Mouse (Mus musculus): ENCODE data around the gene Srrm4. TPM values are rescaled to one million over a fixed set of nuclear protein-coding genes. Genes with fewer than 3 reads are reported as not detected.

Gene Srrm4
- total and polyA plus RNA-seq, 2 experiments from 2014 or later = 0.93 to 1.1 TPM

DNA sequence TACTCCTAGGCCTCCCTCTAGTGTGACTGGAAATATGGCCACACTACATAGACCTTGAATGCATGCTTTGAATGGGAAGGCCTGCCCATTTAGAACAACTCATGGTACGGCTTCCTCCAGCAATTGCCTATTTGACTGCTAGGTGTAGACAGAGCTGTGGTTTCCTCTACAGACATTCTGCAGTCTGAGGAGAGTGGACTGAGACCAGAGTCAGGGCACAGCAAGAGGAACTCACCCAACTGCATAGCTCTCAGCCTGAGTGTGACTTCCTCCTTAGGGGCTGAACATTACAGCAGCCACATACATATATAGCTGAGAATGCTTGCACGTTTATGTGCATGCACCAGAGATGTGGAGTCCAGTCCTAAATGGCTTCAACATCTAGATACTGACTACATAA lies 94.9 kb downstream of the Srrm4 start:
- H3K4me1 ChIP-seq (ENCODE audit: control insufficient read depth, insufficient read depth) = 0 out of 2 replicates have a peak, but pooled peaks cover 7% of the 10 kb centered on the region
- H3K27me3 ChIP-seq (ENCODE audit: control insufficient read depth, insufficient read depth, low read length) = peaks cover 10% of the 10 kb centered on the region
- no peak overlapping the region for H3K27ac ChIP-seq (ENCODE audit: low read depth)
- no peaks in the 10 kb centered on the region for H3K9me3 ChIP-seq (replicated peaks; ENCODE audit: control insufficient read depth, low read length)
- no peak overlapping the region for H3K9ac ChIP-seq (replicated peaks; ENCODE audit: low read depth, low read length)
- no peak overlapping the region for H3K4me2 ChIP-seq (ENCODE audit: low read depth, low read length)
- no peak overlapping the region for H3K4me3 ChIP-seq (ENCODE audit: low read depth, low read length)
- ATAC-seq (ENCODE audit: insufficient read depth, low read depth) = no peak
- DNase-seq (ENCODE audit: low spot score) = no peak
- TF ChIP-seq EP300 (IDR thresholded peaks at IDR 0.05; ENCODE audit: low read depth) = no peak
- no peak for TF ChIP-seq CTCF (IDR thresholded peaks at IDR 0.05; ENCODE audit: low read depth)
- 60% methylated on average over 2 of the region's 2 CpGs for WGBS
- H3K36me3 ChIP-seq (replicated peaks; ENCODE audit: control insufficient read depth, insufficient read depth, low read length) = no peaks in the 10 kb centered on the region

DNA sequence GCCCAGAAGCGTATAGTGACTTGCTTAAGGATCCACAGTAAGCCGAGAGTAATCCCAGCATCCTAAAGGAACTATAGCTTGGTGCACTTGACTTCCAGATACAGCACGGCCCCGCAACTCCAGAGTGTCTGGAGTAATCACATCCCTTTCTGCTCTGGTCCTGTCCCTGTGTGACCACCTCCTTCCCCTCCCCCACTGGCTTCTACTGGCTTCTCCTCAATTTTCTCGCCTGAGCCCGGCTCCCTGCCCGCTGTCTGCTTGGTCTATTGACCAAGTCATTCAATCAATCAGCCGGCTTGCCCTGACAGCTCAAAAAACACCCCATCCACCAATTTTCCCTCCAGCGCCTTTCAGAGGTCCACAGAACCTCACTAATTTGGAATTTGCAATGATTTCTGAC lies 96.2 kb downstream of the Srrm4 start:
- DNase-seq (ENCODE audit: low spot score) = no peak
- Histone ChIP-seq H3K4me2 (ENCODE audit: low read depth, low read length) (no peak overlapping the region), H3K9me3 (replicated peaks; ENCODE audit: control insufficient read depth, low read length) (no peaks in the 10 kb centered on the region), H3K9ac (replicated peaks; ENCODE audit: low read depth, low read length) (no peak overlapping the region), H3K4me3 (ENCODE audit: low read depth, low read length) (no peak overlapping the region), H3K36me3 (replicated peaks; ENCODE audit: control insufficient read depth, insufficient read depth, low read length) (no peaks in the 10 kb centered on the region), H3K27me3 (ENCODE audit: control insufficient read depth, insufficient read depth, low read length) (peaks cover 10% of the 10 kb centered on the region), H3K4me1 (ENCODE audit: control insufficient read depth, insufficient read depth) (0 out of 2 replicates have a peak, but pooled peaks cover 11% of the 10 kb centered on the region), H3K27ac (ENCODE audit: low read depth) (no peak overlapping the region)
- 70% methylated on average over 9 of the region's 9 CpGs for WGBS
- no peak for ATAC-seq (ENCODE audit: insufficient read depth, low read depth)
- TF ChIP-seq EP300 (IDR thresholded peaks at IDR 0.05; ENCODE audit: low read depth) (no peak), CTCF (IDR thresholded peaks at IDR 0.05; ENCODE audit: low read depth) (no peak)

DNA sequence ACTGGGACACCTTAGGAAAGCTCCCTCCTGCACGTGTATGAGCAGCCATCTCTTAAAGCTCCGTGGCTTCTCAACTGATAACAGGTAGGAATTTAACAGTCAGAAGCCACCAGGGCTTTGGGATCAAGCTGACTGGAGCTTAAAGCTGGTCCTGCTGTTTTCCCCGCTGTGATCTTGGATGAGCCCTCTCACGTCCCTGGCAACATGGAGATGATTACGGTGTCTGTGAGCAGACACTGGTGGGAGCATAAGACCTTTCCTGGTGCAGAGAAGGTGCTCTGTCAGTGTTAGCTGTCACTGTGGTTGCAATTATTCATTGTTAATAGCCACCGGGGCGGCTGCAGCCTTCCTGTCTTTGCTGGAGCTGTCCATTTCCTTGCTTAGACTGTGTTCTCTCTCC lies 97.2 kb downstream of the Srrm4 start:
- TF ChIP-seq CTCF (IDR thresholded peaks at IDR 0.05; ENCODE audit: low read depth) (no peak), EP300 (IDR thresholded peaks at IDR 0.05; ENCODE audit: low read depth) (no peak)
- WGBS = 32% methylated on average over 7 of the region's 7 CpGs
- H3K4me1 ChIP-seq (ENCODE audit: control insufficient read depth, insufficient read depth) = 0 out of 2 replicates have a peak, but pooled peaks cover 11% of the 10 kb centered on the region
- H3K4me2 ChIP-seq (ENCODE audit: low read depth, low read length) = no peak overlapping the region
- H3K9me3 ChIP-seq (replicated peaks; ENCODE audit: control insufficient read depth, low read length) = no peaks in the 10 kb centered on the region
- no peak overlapping the region for H3K4me3 ChIP-seq (ENCODE audit: low read depth, low read length)
- no peak overlapping the region for H3K27ac ChIP-seq (ENCODE audit: low read depth)
- H3K36me3 ChIP-seq (replicated peaks; ENCODE audit: control insufficient read depth, insufficient read depth, low read length) = no peaks in the 10 kb centered on the region
- H3K27me3 ChIP-seq (ENCODE audit: control insufficient read depth, insufficient read depth, low read length) = peaks cover 10% of the 10 kb centered on the region
- H3K9ac ChIP-seq (replicated peaks; ENCODE audit: low read depth, low read length) = no peak overlapping the region
- DNase-seq (ENCODE audit: low spot score) (no peak), ATAC-seq (ENCODE audit: insufficient read depth, low read depth) (no peak)

DNA sequence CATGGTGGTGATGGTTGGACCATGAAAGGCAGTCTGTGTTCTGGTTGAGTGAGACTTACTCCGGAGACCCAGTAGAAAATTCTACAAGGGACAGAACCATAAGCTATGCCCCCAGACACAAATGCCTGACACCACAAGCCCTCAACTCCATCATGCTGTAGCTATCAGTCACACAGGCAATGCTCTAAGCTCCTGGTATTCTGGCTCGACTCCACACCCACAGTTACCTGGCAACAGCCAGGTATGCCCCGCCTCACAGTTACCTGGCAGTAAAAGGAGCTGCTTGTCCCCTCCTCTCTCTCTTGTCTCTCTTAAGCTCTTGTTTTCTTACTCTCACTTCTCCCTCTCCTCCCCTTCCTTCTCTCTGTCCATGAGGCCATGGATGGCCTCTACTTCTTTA lies 98.9 kb downstream of the Srrm4 start:
- peaks cover 10% of the 10 kb centered on the region for H3K27me3 ChIP-seq (ENCODE audit: control insufficient read depth, insufficient read depth, low read length)
- H3K4me3 ChIP-seq (ENCODE audit: low read depth, low read length) = no peak overlapping the region
- H3K27ac ChIP-seq (ENCODE audit: low read depth) = no peak overlapping the region
- DNase-seq (ENCODE audit: low spot score) = no peak
- no peak overlapping the region for H3K9ac ChIP-seq (replicated peaks; ENCODE audit: low read depth, low read length)
- H3K4me1 ChIP-seq (ENCODE audit: control insufficient read depth, insufficient read depth) = 0 out of 2 replicates have a peak, but pooled peaks cover 11% of the 10 kb centered on the region
- no peaks in the 10 kb centered on the region for H3K9me3 ChIP-seq (replicated peaks; ENCODE audit: control insufficient read depth, low read length)
- no peak for TF ChIP-seq EP300 (IDR thresholded peaks at IDR 0.05; ENCODE audit: low read depth)
- no peak for TF ChIP-seq CTCF (IDR thresholded peaks at IDR 0.05; ENCODE audit: low read depth)
- no peak for ATAC-seq (ENCODE audit: insufficient read depth, low read depth)
- no peak overlapping the region for H3K4me2 ChIP-seq (ENCODE audit: low read depth, low read length)
- WGBS = 69% methylated on average over 3 of the region's 3 CpGs
- H3K36me3 ChIP-seq (replicated peaks; ENCODE audit: control insufficient read depth, insufficient read depth, low read length) = no peaks in the 10 kb centered on the region

DNA sequence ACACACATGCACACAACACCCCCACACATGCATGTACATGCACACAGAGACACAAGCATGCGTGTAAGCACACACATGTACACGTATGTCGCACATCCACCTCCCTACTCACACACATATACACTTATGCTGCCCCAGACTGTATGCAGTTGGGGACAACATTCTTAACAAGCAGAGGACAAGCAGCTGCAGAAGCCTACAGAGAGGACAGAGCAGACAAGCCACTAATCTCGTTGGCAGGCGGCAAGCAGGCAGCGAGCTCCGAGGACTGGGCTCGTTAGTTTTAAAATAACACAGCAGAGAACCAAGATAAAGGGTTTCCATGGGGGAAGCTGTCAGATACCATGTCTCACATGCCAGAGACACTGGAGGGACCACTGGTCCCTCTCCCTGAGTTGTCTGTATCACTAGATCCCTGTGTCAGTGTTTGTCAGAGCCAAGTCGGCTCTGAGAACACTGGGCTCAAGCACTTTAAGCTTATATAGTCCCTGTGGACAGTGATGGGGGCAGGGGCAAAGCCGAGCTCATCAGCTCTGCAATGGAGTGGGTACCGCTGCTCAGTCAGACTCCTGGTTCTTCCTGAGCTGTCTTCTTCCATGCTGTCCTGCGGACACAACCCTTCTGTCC lies 99.7 kb downstream of the Srrm4 start:
- ATAC-seq (ENCODE audit: insufficient read depth, low read depth) (peak; percentile 41), DNase-seq (ENCODE audit: low spot score) (peak; percentile 33)
- 22% methylated on average over 12 of the region's 12 CpGs for WGBS
- H3K36me3 ChIP-seq (replicated peaks; ENCODE audit: control insufficient read depth, insufficient read depth, low read length) = no peaks in the 10 kb centered on the region
- H3K27me3 ChIP-seq (ENCODE audit: control insufficient read depth, insufficient read depth, low read length) = peaks cover 10% of the 10 kb centered on the region
- no peak overlapping the region for H3K9ac ChIP-seq (replicated peaks; ENCODE audit: low read depth, low read length)
- H3K27ac ChIP-seq (ENCODE audit: low read depth) = no peak overlapping the region
- 0 out of 2 replicates have a peak, but pooled peaks cover 11% of the 10 kb centered on the region for H3K4me1 ChIP-seq (ENCODE audit: control insufficient read depth, insufficient read depth)
- no peaks in the 10 kb centered on the region for H3K9me3 ChIP-seq (replicated peaks; ENCODE audit: control insufficient read depth, low read length)
- TF ChIP-seq CTCF (IDR thresholded peaks at IDR 0.05; ENCODE audit: low read depth) = no peak
- TF ChIP-seq EP300 (IDR thresholded peaks at IDR 0.05; ENCODE audit: low read depth) = no peak
- H3K4me3 ChIP-seq (ENCODE audit: low read depth, low read length) = no peak overlapping the region
- H3K4me2 ChIP-seq (ENCODE audit: low read depth, low read length) = peak overlapping the region; percentile 21; the same call in 1 of the 2 replicates

DNA sequence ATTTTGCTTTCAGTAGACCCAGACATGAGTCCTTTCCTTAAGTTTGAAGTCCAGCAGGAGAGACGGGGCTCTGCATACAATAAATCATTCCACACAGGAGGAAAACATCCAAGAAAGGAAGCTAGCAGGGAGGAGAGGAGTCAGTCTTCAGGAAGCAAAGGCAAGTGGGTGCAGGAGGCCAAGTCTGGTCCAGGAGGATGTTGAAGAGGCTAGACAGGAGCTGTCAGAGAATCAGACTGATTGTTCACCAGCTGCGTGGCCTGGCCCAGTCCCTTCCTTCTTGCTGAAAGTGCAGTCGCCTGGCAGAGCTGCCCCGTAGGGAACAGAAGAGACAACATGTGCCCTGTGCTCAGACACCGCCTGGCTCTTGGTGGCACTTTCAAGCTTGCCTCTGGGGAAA lies 100.8 kb downstream of the Srrm4 start:
- Histone ChIP-seq H3K4me2 (ENCODE audit: low read depth, low read length) (no peak overlapping the region), H3K9ac (replicated peaks; ENCODE audit: low read depth, low read length) (no peak overlapping the region), H3K27me3 (ENCODE audit: control insufficient read depth, insufficient read depth, low read length) (peaks cover 10% of the 10 kb centered on the region), H3K27ac (ENCODE audit: low read depth) (no peak overlapping the region), H3K36me3 (replicated peaks; ENCODE audit: control insufficient read depth, insufficient read depth, low read length) (no peaks in the 10 kb centered on the region), H3K9me3 (replicated peaks; ENCODE audit: control insufficient read depth, low read length) (no peaks in the 10 kb centered on the region), H3K4me1 (ENCODE audit: control insufficient read depth, insufficient read depth) (0 out of 2 replicates have a peak, but pooled peaks cover 11% of the 10 kb centered on the region), H3K4me3 (ENCODE audit: low read depth, low read length) (no peak overlapping the region)
- TF ChIP-seq EP300 (IDR thresholded peaks at IDR 0.05; ENCODE audit: low read depth) (no peak), CTCF (IDR thresholded peaks at IDR 0.05; ENCODE audit: low read depth) (no peak)
- ATAC-seq (ENCODE audit: insufficient read depth, low read depth) (no peak), DNase-seq (ENCODE audit: low spot score) (no peak)
- 49% methylated on average over 5 of the region's 5 CpGs for WGBS

Data from heart, postnatal 0 days (tissue).